Mouse (Mus musculus): Measurements from ENCODE around the gene Myl7. TPM values are rescaled to one million over a fixed set of nuclear protein-coding genes. Genes with fewer than 3 reads are reported as not detected.
"Not testable (repeated sequence)": the region's sequence is repeated elsewhere in the genome, so short reads cannot be mapped to it uniquely, and the experiment has no call there.

The Myl7 gene
- polyA plus RNA-seq (2015; fragmentation: Nextera tagmentation; extraction: Ambion mirVana), result 4,508 and 5,229 TPM in 2 replicates

DNA sequence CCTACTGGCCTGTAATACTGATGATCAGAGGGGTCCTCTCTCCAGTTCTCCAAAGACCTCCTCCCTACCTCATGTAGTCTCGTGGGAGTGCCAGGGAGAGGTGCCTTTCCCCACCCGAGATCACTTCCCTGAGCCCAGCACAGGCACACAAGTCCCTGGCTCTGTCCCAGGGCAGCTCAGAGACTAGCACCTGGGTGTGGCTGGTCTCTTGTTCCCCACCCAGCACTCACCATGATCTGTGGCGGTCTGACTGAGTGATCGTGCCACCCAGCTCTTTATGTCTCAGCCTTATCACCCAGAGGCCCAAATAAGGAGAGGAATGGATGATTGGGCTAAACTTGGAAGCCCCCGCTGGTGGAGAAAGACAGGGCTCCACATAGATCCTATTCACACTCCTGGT is at the start of gene Myl7:
TSS of gene Myl7 (minus strand) at position 252 of the 400 bp plus-strand sequence.
- peak within 1 kb of the TSS; percentile 97 for H3K27ac ChIP-seq (replicated peaks)

DNA sequence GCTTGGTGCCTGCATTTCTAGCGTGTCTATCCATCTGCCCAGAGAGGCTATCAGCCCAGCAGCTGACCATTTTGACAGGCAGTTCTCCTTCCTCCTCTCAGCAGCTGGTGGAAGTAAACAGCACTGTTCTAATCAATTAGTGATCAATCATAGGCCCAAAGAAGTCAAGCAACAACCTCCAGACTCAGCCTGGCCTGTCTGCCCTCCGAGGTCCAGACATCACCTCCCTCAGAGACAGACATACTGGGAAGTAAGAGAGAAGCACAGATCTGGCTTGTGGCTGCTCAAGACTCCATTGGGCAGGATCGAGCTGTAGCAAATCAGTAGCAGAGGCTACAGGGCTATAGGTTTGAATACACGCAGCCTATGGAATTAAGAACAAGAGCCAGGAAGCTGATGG is 49.2 kb upstream of the Myl7 start:
- H3K27me3 ChIP-seq (replicated peaks), result 0 out of 2 replicates have a peak, but pooled peaks cover 3% of the 10 kb centered on the region
- no peak overlapping the region for H3K27ac ChIP-seq (replicated peaks)
- ATAC-seq (ENCODE audit: extremely low read depth, insufficient number of reproducible peaks, low FRiP score, low TSS enrichment), result no peak
- H3K36me3 ChIP-seq, result no peaks in the 10 kb centered on the region
- no peak overlapping the region for H3K9ac ChIP-seq
- H3K4me2 ChIP-seq, result no peak overlapping the region
- peaks cover 27% of the 10 kb centered on the region for H3K4me1 ChIP-seq
- no peaks in the 10 kb centered on the region for H3K9me3 ChIP-seq
- H3K4me3 ChIP-seq, result no peak overlapping the region
- 45% methylated on average over 4 of the region's 4 CpGs for WGBS

More for the DNA sequence above, at the start of gene Myl7:
- 0 out of 2 replicates have a peak, but pooled peaks have one; percentile 26 for ATAC-seq (ENCODE audit: extremely low read depth, insufficient number of reproducible peaks, low FRiP score, low TSS enrichment)
- WGBS, result 21% methylated on average over 5 of the region's 5 CpGs
- Histone ChIP-seq H3K4me2 (peak within 1 kb of the TSS; percentile 71), H3K4me1 (peaks cover 84% of the 10 kb centered on the region), H3K27me3 (replicated peaks) (peaks cover 27% of the 10 kb centered on the region), H3K9me3 (no peaks in the 10 kb centered on the region), H3K9ac (peak within 1 kb of the TSS; percentile 90), H3K4me3 (peak within 1 kb of the TSS; percentile 57), H3K36me3 (peaks cover 6% of the 10 kb centered on the region; the same call in 1 of the 2 replicates)

DNA sequence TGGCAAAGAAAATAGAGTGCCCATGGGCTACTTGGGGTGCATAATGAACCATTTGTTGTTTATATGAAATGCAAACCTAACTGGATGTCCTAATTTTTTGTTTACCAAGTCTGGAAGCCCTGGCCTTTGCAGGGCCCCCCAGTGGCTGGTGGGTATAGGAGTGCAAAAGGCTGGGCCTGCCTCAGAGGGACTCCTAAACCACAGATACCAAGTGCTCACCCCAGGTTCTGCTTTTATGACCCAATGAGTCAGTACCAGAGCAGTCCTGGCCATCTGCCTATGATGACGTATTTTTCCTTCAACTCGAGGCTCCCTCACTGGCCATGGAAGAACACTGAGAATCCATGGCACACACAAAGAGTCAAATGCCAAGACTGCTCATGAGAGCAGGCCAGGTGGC is 46.5 kb upstream of the Myl7 start:
- Histone ChIP-seq H3K36me3 (no peaks in the 10 kb centered on the region), H3K9ac (no peak overlapping the region), H3K27ac (replicated peaks) (no peak overlapping the region), H3K4me1 (peaks cover 14% of the 10 kb centered on the region), H3K27me3 (replicated peaks) (0 out of 2 replicates have a peak, but pooled peaks cover 3% of the 10 kb centered on the region), H3K9me3 (no peaks in the 10 kb centered on the region), H3K4me2 (no peak overlapping the region), H3K4me3 (no peak overlapping the region)
- no peak for ATAC-seq (ENCODE audit: extremely low read depth, insufficient number of reproducible peaks, low FRiP score, low TSS enrichment)
- 65% methylated on average over 2 of the region's 2 CpGs for WGBS

DNA sequence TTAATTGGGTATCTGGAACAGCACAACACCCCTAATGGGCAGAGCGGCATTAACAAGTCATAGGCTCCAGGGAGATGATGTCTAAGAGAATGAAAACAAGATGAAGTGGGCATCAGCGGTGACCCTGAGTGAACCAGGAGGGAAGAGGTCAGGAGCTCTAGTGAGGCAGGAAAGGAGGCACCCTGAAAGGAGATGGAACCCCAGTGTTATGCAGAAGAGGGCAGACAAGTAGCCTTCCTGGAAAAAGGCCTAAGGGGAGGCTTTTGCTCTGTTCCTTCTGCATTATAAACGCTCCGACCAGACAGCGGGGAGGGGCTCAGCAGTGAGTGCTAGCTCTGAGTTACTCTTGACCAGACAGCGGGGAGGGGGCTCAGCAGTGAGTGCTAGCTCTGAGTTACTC is 44.4 kb upstream of the Myl7 start:
- no peak overlapping the region for H3K9ac ChIP-seq
- no peaks in the 10 kb centered on the region for H3K9me3 ChIP-seq
- H3K27ac ChIP-seq (replicated peaks), result no peak overlapping the region
- 72% methylated on average over 6 of the region's 6 CpGs for WGBS
- H3K4me2 ChIP-seq, result no peak overlapping the region
- no peak for ATAC-seq (ENCODE audit: extremely low read depth, insufficient number of reproducible peaks, low FRiP score, low TSS enrichment)
- no peaks in the 10 kb centered on the region for H3K27me3 ChIP-seq (replicated peaks)
- no peaks in the 10 kb centered on the region for H3K36me3 ChIP-seq
- no peaks in the 10 kb centered on the region for H3K4me1 ChIP-seq
- H3K4me3 ChIP-seq, result no peak overlapping the region

DNA sequence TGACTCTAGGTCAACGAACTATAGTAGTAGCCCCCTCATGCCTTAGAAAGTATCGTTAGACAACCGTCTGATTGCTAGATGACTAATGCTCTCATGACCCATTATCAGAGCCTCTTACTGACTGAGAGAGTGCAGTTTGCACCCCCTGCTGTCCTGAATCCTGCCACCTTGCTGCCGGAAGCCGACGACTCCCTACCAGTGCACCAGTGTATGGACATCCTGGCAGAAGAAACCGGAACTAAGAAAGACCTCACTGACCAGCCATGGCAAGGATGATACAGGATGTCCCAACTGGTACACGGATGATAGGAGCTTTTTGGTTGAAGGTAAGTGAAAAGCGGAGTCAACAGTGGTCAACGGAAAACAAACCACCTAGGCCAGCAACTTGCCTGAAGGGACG is 35.9 kb upstream of the Myl7 start:
- H3K9ac ChIP-seq; H3K36me3 ChIP-seq; H3K9me3 ChIP-seq; ATAC-seq (ENCODE audit: extremely low read depth, insufficient number of reproducible peaks, low FRiP score, low TSS enrichment); H3K4me3 ChIP-seq; H3K27ac ChIP-seq (replicated peaks); H3K27me3 ChIP-seq (replicated peaks); H3K4me2 ChIP-seq; H3K4me1 ChIP-seq: not testable (repeated sequence)
- WGBS, result 82% methylated on average over 11 of the region's 11 CpGs

DNA sequence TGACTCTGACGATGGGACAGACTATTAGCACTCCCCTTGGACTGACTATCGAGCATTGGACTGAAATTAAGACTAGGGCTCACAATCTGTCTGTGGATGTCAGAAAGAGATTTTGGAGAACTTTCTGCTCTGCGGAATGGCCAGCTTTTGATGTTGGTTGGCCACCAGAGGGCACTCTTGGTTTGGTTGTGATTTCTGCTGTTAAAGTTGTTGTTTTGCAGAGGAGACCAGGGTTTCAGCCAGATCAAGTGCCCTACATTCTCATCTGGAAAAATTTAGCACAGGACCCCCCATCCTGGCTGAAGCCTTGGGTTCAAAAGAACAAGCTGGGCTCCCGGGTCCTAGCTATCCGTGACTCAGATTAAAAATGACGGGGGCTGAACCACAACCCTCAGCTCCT is 33.4 kb upstream of the Myl7 start:
- H3K9me3 ChIP-seq; H3K4me1 ChIP-seq; H3K27me3 ChIP-seq (replicated peaks); H3K9ac ChIP-seq; ATAC-seq (ENCODE audit: extremely low read depth, insufficient number of reproducible peaks, low FRiP score, low TSS enrichment); H3K4me2 ChIP-seq; H3K27ac ChIP-seq (replicated peaks); H3K4me3 ChIP-seq; H3K36me3 ChIP-seq: not testable (repeated sequence)
- 87% methylated on average over 6 of the region's 6 CpGs for WGBS

DNA sequence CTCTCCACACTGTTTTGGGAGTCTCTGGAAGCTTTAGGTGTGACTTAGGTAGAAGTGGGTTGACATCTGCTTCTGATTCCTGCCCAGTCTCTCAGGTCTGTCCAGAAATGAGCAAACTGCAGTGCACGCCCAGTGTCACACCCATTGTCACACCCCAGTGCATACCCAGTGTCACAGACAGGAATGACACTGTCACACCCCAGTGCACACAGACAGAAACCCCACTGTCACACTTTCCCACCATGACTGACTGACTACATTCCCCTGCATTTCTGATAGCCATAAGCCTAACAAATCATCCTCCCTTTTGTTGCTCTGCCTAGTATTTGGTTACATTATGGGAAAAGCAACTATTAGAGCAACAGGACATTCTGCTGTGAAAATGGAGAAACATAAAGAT is 32.0 kb upstream of the Myl7 start:
- Histone ChIP-seq H3K27me3 (replicated peaks) (no peaks in the 10 kb centered on the region), H3K27ac (replicated peaks) (no peak overlapping the region), H3K36me3 (no peaks in the 10 kb centered on the region), H3K9me3 (peaks cover 4% of the 10 kb centered on the region; the same call in 1 of the 2 replicates), H3K4me2 (no peak overlapping the region), H3K4me1 (no peaks in the 10 kb centered on the region), H3K9ac (no peak overlapping the region), H3K4me3 (no peak overlapping the region)
- 61% methylated on average over 1 of the region's 1 CpGs for whole genome bisulfite sequencing
- ATAC-seq (ENCODE audit: extremely low read depth, insufficient number of reproducible peaks, low FRiP score, low TSS enrichment), result no peak

DNA sequence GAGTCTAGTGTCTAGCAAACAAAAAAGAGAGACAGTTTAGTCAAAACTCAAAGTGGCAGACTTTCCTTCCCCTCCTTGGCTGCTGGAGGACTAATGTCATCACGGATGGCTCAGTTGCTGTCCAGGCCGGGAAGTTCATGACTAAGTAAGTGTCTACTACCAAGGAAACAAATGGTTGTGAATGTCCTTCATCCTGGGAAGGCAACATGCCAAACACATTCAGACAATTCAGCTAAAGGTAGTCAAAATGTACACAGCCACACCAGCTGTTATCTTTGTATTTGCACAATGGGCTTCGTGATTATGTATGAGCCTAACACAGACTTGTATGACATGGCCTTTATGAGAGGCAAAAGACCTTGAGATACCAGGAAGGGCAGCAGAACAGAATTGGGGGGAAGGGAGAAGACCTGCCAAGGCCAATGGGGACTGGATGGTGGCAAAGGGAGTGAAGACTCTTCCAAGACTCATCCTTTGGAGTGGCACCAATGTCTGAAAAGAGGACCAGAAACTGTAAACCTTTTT is 28.2 kb upstream of the Myl7 start:
- no peak for ATAC-seq (ENCODE audit: extremely low read depth, insufficient number of reproducible peaks, low FRiP score, low TSS enrichment)
- Histone ChIP-seq H3K4me3 (no peak overlapping the region), H3K4me1 (no peaks in the 10 kb centered on the region), H3K27me3 (replicated peaks) (no peaks in the 10 kb centered on the region; the same call in 1 of the 2 replicates), H3K9ac (no peak overlapping the region), H3K4me2 (no peak overlapping the region), H3K9me3 (no peaks in the 10 kb centered on the region), H3K27ac (replicated peaks) (no peak overlapping the region), H3K36me3 (no peaks in the 10 kb centered on the region)
- 76% methylated on average over 3 of the region's 3 CpGs for WGBS

DNA sequence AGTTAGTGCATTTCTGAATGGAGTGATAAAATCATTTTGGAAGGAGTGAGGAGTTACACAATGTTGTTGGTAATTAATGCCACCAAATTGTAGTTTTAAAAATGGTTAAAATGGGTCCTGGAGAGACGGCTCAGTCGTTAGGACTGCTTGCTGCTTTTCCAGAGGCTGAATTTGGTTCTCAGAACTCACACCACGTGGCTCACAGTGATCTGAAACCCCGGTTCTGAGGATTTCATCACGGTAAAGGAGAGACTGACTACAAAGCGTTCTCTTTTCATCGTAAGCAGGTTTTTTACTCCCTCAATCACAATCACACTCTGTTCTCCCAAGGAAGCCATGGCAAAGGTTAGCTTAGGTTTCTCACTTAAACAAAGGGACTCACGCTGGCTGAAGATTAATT is 26.1 kb upstream of the Myl7 start:
- H3K4me1 ChIP-seq, result peaks cover 8% of the 10 kb centered on the region; the same call in 1 of the 2 replicates
- H3K36me3 ChIP-seq, result no peaks in the 10 kb centered on the region
- H3K4me3 ChIP-seq, result no peak overlapping the region
- no peaks in the 10 kb centered on the region for H3K9me3 ChIP-seq
- H3K27me3 ChIP-seq (replicated peaks), result peaks cover 5% of the 10 kb centered on the region; the same call in 1 of the 2 replicates
- H3K9ac ChIP-seq, result no peak overlapping the region
- 59% methylated on average over 8 of the region's 8 CpGs for WGBS
- ATAC-seq (ENCODE audit: extremely low read depth, insufficient number of reproducible peaks, low FRiP score, low TSS enrichment), result no peak
- no peak overlapping the region for H3K27ac ChIP-seq (replicated peaks)
- H3K4me2 ChIP-seq, result no peak overlapping the region

DNA sequence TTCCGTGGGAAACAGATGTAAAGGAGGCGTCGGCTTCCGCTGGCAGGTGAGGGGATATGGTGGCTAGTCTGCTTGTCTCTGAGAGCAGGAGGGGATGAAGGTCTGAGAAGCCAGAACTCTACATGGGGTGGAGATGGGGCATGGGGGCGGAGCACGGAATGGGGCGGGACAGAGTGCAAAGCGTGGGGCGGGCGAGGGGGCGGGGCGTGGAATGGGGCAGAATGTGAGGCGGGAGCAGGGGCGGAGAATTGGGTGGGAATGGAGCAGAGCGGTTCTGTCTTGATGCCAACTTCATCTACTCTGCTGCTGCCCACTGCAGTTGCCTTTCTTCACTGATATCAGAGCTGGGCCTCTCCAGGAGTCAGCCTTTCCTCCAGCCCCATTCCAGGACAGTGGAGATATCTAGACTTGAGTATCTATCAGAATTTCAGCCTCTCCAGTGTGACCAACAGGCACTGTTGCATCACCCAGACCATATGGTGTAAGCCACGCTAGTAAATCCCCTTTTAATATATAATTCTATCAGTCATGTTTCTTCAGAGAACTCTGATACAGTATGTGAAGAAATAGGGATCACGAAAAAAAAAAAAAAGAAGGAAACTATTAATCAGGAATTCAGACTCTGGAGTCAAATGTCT is 21.9 kb upstream of the Myl7 start:
- Histone ChIP-seq H3K4me2 (no peak overlapping the region), H3K27ac (replicated peaks) (no peak overlapping the region), H3K4me1 (peaks cover 26% of the 10 kb centered on the region), H3K36me3 (no peaks in the 10 kb centered on the region), H3K9me3 (no peaks in the 10 kb centered on the region), H3K4me3 (no peak overlapping the region), H3K27me3 (replicated peaks) (peaks cover 5% of the 10 kb centered on the region; the same call in 1 of the 2 replicates), H3K9ac (no peak overlapping the region)
- 38% methylated on average over 17 of the region's 17 CpGs for WGBS
- no peak for ATAC-seq (ENCODE audit: extremely low read depth, insufficient number of reproducible peaks, low FRiP score, low TSS enrichment)

DNA sequence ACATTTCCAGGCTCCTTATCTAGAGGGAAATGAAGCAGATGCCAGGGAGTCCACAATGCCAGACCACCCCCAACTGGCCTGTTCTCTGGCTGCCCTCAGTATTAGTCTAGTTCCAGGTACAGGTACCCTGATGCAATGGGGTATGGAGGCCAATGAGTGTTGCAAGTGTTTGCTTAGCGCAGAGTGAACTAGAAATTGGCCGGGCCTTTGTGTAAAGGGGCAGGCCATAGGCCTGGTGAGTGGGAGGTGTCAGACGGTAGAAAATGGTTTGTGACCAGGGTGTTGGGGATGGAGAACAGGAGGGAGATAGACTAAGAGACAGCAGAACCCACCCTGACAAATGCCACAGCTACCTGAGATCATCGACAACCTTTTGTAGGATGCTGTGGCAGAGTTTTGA is 21.0 kb upstream of the Myl7 start:
- Histone ChIP-seq H3K4me2 (no peak overlapping the region), H3K4me1 (peaks cover 28% of the 10 kb centered on the region), H3K27ac (replicated peaks) (no peak overlapping the region), H3K36me3 (no peaks in the 10 kb centered on the region), H3K27me3 (replicated peaks) (peaks cover 5% of the 10 kb centered on the region; the same call in 1 of the 2 replicates), H3K9me3 (no peaks in the 10 kb centered on the region), H3K4me3 (no peak overlapping the region), H3K9ac (no peak overlapping the region)
- ATAC-seq (ENCODE audit: extremely low read depth, insufficient number of reproducible peaks, low FRiP score, low TSS enrichment), result no peak
- 87% methylated on average over 4 of the region's 4 CpGs for WGBS

DNA sequence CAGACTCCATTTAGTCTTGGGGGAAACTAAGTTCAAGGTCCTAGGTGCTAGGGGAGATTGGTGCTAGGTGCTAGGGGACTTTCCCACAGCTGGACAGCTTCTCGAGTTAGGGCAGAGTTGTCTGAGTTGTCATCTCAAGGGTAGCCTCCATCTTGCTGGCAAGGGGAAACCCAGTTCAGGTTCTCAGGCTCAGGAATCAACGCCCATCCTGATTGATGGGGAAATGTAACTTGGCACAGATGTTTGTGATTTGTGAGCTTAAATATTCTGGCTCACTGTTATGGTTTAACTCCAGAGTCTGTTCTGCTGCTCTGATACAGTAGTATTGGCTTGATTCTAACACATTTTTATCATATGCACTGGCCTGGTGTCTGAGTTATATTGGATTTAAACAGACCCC is 19.5 kb upstream of the Myl7 start:
- peaks cover 32% of the 10 kb centered on the region for H3K4me1 ChIP-seq
- no peaks in the 10 kb centered on the region for H3K9me3 ChIP-seq
- no peak overlapping the region for H3K27ac ChIP-seq (replicated peaks)
- no peak overlapping the region for H3K4me2 ChIP-seq
- H3K36me3 ChIP-seq, result no peaks in the 10 kb centered on the region
- H3K27me3 ChIP-seq (replicated peaks), result peaks cover 5% of the 10 kb centered on the region; the same call in 1 of the 2 replicates
- 62% methylated on average over 2 of the region's 2 CpGs for WGBS
- no peak overlapping the region for H3K4me3 ChIP-seq
- no peak overlapping the region for H3K9ac ChIP-seq
- ATAC-seq (ENCODE audit: extremely low read depth, insufficient number of reproducible peaks, low FRiP score, low TSS enrichment), result no peak
